Mouse (Mus musculus): Measurements from ENCODE around the gene Tmem109.

The Tmem109 gene

GRCm38 (mm10) chr19:10880975-10881425, 801 bp downstream of the Tmem109 start:
- no peak for DNase-seq

GRCm38 (mm10) chr19:10880085-10880974, 1.5 kb downstream of the Tmem109 start:
- DNase-seq, result peak; percentile 81

- DNase-seq, result peak; percentile 90
Measured at GRCm38 (mm10) chr19:10878201-10878837, 3.5 kb downstream of the Tmem109 start.

GRCm38 (mm10) chr19:10871328-10871961, 10.4 kb downstream of the Tmem109 start:
- DNase-seq, result no peak

GRCm38 (mm10) chr19:10870676-10871075, 11.1 kb downstream of the Tmem109 start:
- no peak for DNase-seq

GRCm38 (mm10) chr19:10869886-10870527, 11.8 kb downstream of the Tmem109 start, which contains the start of gene Tmem132a:
Gene Tmem132a (minus strand): TSS chr19:10869940.
- peak; percentile 85 for DNase-seq

GRCm38 (mm10) chr19:10869241-10869885, 12.4 kb downstream of the Tmem109 start:
- DNase-seq, result peak; percentile 91

- DNase-seq, result peak; percentile 68
Measured at GRCm38 (mm10) chr19:10868623-10869141, 13.1 kb downstream of the Tmem109 start.

GRCm38 (mm10) chr19:10867946-10868622, 13.7 kb downstream of the Tmem109 start:
- no peak for DNase-seq

- peak; percentile 71 for DNase-seq
Measured at GRCm38 (mm10) chr19:10866351-10866750, 15.4 kb downstream of the Tmem109 start.

- peak; percentile 40 for DNase-seq
Measured at GRCm38 (mm10) chr19:10860072-10860497, 21.7 kb downstream of the Tmem109 start.

GRCm38 (mm10) chr19:10856520-10856919, 25.3 kb downstream of the Tmem109 start:
- DNase-seq, result no peak

GRCm38 (mm10) chr19:10855422-10855821, 26.4 kb downstream of the Tmem109 start:
- no peak for DNase-seq

- DNase-seq, result no peak
Measured at GRCm38 (mm10) chr19:10847311-10848087, 34.3 kb downstream of the Tmem109 start.

GRCm38 (mm10) chr19:10846150-10846549, 35.7 kb downstream of the Tmem109 start:
- DNase-seq, result no peak

- no peak for DNase-seq
Measured at GRCm38 (mm10) chr19:10845454-10845853, 36.3 kb downstream of the Tmem109 start.

- no peak for DNase-seq
Measured at GRCm38 (mm10) chr19:10844206-10844605, 37.6 kb downstream of the Tmem109 start.

- no peak for DNase-seq
Measured at GRCm38 (mm10) chr19:10842914-10843313, 38.9 kb downstream of the Tmem109 start.

GRCm38 (mm10) chr19:10841721-10842626, 39.8 kb downstream of the Tmem109 start:
- no peak for DNase-seq
